Mouse (Mus musculus): ENCODE measurements around the gene Cacna1d.

Cacna1d gene

GRCm38 (mm10) chr14:30371070-30371469 is 120.2 kb downstream of the Cacna1d start:
- no peak for DNase-seq (ENCODE audit: low read depth, low spot score)

DNA sequence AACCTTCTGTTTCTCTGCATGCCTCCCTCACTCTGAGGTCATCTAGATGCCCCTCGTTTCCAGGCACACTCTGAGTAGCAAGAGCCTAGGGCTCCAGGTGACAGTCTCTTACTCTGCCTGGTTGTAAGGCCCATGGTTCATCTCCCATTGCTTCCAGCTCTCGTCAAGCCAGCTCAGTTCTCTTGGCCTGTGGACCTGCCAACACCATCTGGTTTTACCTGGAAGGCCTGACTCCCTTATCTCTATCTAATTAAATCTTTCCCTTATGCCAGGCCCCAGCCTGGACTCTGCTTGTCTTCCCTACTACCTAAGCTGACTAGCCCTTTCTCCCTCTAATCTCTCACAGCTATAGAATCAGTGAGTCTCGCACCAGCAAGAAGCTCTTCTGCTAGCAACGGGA is 124.2 kb downstream of the Cacna1d start:
- DNase-seq (ENCODE audit: low read depth, low spot score) = no peak

DNA sequence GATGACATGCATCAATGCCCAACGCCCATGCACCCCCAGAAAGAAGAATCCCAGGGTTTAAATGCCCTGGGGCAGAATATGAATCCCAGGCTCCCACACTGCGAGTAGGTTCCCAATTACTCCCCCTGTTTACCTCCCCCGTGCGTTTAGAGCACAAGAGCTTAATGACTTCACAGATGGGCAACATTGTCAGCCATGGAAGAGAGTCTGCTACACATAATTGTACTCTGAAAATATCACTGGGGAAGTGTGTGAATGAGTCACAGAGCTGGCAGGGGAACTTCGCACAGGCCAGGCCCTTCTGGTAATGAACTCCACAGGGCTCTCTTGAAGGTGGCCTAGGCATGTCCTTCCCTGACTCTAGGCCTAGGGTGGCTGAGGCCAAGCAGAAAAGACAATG is 125.4 kb downstream of the Cacna1d start:
- no peak for DNase-seq (ENCODE audit: low read depth, low spot score)

- DNase-seq (ENCODE audit: low read depth, low spot score) = no peak
These were observed 127.6 kb downstream of the Cacna1d start for GRCm38 (mm10) chr14:30363487-30364167.

GRCm38 (mm10) chr14:30362370-30362769 is 128.9 kb downstream of the Cacna1d start:
- peak; percentile 4 for DNase-seq (ENCODE audit: low read depth, low spot score)

DNA sequence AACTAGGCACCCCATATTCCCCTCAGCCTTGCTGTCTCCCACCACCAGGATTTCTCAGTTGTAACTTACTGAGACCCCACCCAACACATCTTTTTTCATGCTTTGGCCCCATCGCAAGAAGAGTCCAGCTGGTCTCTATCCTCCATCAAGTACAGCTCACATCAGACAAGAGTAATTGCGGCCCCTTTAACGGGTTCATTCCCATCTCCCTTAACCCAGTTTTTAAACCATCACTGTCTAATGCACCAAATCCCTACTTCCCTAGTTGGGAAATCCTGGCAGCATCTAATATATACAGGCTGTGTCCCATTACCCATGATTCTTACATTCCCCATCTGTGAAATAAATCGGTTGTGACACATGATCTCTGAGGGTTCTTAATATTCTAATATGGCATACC is 130.8 kb downstream of the Cacna1d start:
- no peak for DNase-seq (ENCODE audit: low read depth, low spot score)

GRCm38 (mm10) chr14:30360004-30360403 is 131.3 kb downstream of the Cacna1d start:
- DNase-seq (ENCODE audit: low read depth, low spot score) = no peak

- DNase-seq (ENCODE audit: low read depth, low spot score) = no peak
These were observed 133.2 kb downstream of the Cacna1d start for GRCm38 (mm10) chr14:30358028-30358427.

DNA sequence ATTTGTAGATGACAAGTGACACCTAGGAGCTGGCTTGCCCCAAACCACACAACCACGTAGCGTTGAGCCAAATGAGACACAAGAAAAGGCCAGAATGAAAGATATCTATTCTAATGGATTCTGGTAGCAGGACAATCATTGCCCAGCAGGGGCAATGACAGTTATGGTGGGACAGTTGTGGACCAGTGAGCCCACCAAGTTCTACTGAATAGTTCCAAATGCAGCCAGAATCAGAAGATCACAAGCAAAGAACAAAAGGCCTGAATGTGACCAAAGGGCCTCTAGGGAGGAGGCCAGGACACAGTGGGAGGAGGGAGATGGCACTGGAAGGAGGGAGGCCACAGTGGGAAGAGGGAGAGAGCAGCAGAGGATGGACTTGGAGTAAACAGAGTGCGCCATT is 134.8 kb downstream of the Cacna1d start:
- DNase-seq (ENCODE audit: low read depth, low spot score) = no peak

GRCm38 (mm10) chr14:30354761-30355160 is 136.5 kb downstream of the Cacna1d start:
- no peak for DNase-seq (ENCODE audit: low read depth, low spot score)

GRCm38 (mm10) chr14:30354127-30354463 is 137.2 kb downstream of the Cacna1d start:
- DNase-seq (ENCODE audit: low read depth, low spot score) = no peak

DNA sequence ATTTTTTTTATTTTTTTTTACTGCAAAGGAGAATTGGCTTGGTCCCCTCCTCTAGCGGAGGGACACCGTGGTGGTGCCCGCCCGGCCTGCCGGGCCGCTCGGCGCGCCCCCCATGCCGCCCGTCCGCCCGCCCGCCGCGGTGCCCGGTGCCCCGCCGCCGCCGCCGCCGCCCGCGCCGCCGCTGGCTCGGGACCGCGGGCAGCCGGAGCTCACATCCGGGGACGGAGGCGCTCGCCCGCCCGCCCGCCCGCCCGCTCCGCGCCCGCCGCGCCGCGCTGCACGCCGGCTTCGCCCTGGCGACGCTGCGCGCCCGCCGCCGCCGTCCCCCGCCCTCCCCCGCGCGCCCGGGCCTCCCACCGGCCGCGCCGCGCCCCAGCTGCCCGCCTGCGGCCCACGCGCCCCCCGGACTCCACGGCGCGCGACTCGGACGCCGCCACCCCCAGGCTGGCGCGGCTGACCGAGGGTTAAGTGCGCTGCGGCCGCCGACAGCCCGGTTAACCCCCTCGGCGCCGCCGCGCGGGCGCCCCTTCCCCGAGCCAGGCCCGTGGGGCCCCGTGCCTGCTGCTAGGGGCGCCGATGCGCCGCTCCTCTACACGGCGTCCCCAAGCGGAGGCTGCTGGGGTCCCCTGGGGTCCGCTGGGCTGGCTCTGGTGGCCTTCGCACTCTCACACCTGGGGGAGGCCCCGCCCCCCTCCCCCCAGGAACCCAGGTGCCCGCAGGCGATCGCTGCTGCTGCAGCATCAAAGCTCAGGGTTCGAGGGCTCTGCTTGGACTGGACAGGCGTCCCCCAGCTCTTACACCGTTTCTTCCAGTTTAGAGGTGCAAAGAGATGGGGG is 137.7 kb downstream of the Cacna1d start:
- no peak for DNase-seq (ENCODE audit: low read depth, low spot score)

DNA sequence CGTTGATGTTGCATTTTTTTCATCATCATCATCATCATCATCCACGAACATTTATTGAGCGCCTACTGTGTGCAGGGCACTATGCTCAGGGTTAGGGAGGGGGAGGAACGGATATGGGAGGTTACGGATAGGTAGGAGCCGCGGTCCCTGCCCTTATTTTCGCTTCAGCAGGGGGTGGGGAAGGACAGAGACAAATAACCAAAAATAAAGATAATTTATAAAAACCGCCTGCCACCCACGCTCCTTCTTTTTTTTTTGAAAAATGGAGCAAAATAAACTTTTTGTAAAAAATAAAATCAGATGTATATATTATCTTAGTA is 138.3 kb downstream of the Cacna1d start:
- DNase-seq (ENCODE audit: low read depth, low spot score) = no peak

GRCm38 (mm10) chr14:30352061-30352950 is 138.9 kb downstream of the Cacna1d start:
- DNase-seq (ENCODE audit: low read depth, low spot score) = no peak

DNA sequence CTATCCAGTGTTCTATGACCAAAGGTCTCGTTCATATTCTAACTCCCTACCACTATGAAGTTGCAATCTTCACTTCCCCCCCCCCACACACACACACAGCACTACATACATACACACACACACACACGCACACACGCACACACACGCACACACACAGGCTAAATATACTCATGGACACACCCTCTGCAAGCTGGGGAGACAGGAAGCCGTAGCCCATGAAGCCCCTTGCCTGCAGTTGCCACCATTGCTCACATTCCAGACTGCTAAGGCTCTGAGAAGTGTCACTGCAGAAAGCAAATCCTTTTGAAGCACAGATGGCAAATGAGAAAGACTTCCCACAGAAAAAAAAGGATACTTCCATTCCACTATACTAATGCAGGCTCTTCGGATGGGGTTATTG is 141.0 kb downstream of the Cacna1d start:
- no peak for DNase-seq (ENCODE audit: low read depth, low spot score)

GRCm38 (mm10) chr14:30344948-30345865 is 146.0 kb downstream of the Cacna1d start:
- DNase-seq (ENCODE audit: low read depth, low spot score) = no peak

DNA sequence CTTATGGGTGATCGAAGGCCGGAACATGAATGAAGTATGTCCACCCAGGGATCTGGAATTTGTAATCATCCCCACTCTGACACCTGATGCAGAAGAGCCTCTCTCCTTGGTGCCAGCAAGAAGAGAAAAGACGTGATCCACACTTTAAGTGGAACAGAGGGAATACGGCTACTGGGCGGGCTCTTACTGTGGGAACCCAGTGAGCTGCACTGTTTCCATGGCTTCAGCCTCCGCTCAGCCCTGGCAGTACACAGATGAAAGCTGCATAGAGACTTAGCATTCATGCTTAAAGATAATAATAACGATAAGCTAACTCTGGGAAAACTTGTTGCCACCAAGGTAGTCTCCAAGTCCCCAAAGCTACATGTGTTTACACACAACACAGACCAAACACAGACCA is 147.5 kb downstream of the Cacna1d start:
- DNase-seq (ENCODE audit: low read depth, low spot score) = no peak

- no peak for DNase-seq (ENCODE audit: low read depth, low spot score)
These were observed 149.2 kb downstream of the Cacna1d start for GRCm38 (mm10) chr14:30341825-30342590.

DNA sequence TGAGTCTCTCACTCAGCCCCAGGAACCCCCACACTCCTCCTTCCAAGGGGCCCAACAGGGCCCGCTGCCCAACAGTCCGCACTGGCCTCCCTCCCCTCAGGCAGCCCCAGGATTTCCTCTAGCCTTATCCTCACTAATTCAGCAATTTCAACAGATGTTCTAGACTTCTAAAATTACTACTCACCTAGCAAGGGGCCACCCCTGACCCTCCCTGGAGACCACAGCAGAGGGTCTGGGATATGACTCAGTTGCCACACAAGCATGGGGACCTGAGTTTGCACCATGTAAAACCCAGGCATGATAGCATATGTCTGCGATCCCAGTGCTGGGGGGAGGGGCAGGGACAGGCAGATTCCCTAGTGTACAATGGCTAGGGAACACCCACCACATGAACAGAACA is 151.1 kb downstream of the Cacna1d start:
- DNase-seq (ENCODE audit: low read depth, low spot score) = no peak

DNA sequence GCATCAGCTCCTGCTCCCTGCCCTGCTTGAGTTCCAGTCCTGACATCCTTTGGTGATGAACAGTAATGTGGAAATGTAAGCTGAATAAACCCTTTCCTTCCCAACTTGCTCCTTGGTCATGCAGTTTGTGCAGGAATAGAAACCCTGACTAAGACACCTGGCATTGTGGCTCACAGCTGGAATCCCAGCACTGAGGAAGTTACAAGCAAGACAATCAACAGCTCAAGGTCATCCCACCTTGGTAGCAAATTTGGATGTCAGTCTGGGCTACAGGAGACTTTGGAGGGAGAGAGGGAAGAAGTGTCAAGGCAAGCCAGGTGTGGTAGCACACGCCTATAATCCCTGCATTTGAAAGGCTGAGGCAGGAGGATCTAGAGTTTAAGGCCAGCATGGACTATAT is 159.4 kb downstream of the Cacna1d start:
- DNase-seq (ENCODE audit: low read depth, low spot score) = no peak
